Mouse (Mus musculus): Measurements from ENCODE around the gene Gm4353. TPM values are rescaled to one million over a fixed set of nuclear protein-coding genes. Genes with fewer than 3 reads are reported as not detected.

Gene Gm4353
- polyA plus RNA-seq, 1 experiment from 2014 or later: 0.27 TPM

DNA sequence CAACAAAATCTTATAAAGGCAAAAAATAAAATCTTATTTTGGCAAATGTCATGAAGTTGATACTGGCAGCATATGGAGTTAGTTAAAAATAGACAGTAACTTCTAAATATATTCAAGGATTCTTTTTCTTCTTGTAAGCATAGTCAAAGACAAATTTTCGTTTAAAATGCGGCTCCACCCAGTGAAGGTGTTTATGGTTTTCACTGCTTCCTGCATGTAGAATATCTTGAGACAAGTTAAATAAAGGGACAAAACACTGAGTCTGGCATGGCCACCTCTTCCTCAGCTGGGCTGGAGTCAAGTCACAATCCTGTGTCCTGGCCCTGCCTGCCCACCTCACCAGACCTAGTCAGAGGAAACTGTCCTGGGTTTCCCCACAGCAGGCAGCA is 39.2 kb upstream of the Gm4353 start:
- 86% methylated on average over 2 of the region's 2 CpGs for WGBS
- Histone ChIP-seq H3K4me1 (ENCODE audit: control insufficient read depth in 2 of 2, insufficient read depth in 2 of 2, low read length in 2 of 2) (no peaks in the 10 kb centered on the region), H3K27ac (replicated peaks in 1 of 2; ENCODE audit: control insufficient read depth in 1 of 2, insufficient read depth in 1 of 2, low read depth in 2 of 2, low read length in 2 of 2) (no peak overlapping the region), H3K9ac (ENCODE audit: low read length) (no peak overlapping the region), H3K4me2 (ENCODE audit: low read length) (no peak overlapping the region), H3K36me3 (ENCODE audit: control insufficient read depth, insufficient read depth, low read length) (peaks cover 57% of the 10 kb centered on the region), H3K27me3 (ENCODE audit: control insufficient read depth, insufficient read depth, low read length) (no peaks in the 10 kb centered on the region), H3K4me3 (ENCODE audit: control insufficient read depth in 1 of 2, insufficient read depth in 1 of 2, low read depth in 1 of 2, low read length in 2 of 2) (no peak overlapping the region), H3K9me3 (ENCODE audit: control insufficient read depth, low read length) (no peaks in the 10 kb centered on the region)
- ATAC-seq (ENCODE audit: insufficient number of reproducible peaks, insufficient read depth, low FRiP score, low read depth): no peak

DNA sequence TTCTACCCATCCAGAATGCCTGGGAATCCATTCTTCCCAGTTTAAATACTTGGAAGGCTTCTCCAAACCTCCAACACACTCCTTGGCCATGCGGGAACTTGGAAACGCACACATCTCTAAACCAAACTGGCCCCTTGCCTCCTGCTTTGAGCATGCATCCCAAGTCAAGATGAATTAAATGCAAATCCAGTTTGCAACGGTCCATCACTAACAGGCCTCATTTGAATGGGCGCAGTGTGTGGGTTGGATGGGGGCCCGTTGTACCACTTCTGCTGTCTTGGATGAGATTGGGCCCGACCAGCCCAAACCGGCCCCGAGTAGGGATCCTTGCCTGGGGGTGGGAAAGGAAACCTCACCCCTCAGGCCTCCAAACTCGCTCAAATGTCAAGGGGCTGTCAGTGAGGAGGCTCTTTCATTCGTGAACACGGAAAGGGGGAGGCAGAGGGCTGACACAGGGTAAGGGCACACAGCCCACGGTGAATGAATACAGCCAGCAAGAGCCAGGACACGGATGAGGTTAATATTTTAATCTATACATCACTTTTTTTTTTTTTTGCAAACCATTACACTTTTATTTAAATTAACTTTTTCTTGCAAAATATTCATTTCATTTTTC is 38.7 kb upstream of the Gm4353 start:
- H3K9me3 ChIP-seq (ENCODE audit: control insufficient read depth, low read length): no peaks in the 10 kb centered on the region
- H3K4me1 ChIP-seq (ENCODE audit: control insufficient read depth in 2 of 2, insufficient read depth in 2 of 2, low read length in 2 of 2): no peaks in the 10 kb centered on the region
- 77% methylated on average over 13 of the region's 13 CpGs for WGBS
- no peak overlapping the region for H3K4me2 ChIP-seq (ENCODE audit: low read length)
- H3K36me3 ChIP-seq (ENCODE audit: control insufficient read depth, insufficient read depth, low read length): peaks cover 52% of the 10 kb centered on the region
- no peak overlapping the region for H3K4me3 ChIP-seq (ENCODE audit: control insufficient read depth in 1 of 2, insufficient read depth in 1 of 2, low read depth in 1 of 2, low read length in 2 of 2)
- no peak overlapping the region for H3K9ac ChIP-seq (ENCODE audit: low read length)
- H3K27me3 ChIP-seq (ENCODE audit: control insufficient read depth, insufficient read depth, low read length): no peaks in the 10 kb centered on the region
- no peak for ATAC-seq (ENCODE audit: insufficient number of reproducible peaks, insufficient read depth, low FRiP score, low read depth)
- H3K27ac ChIP-seq (replicated peaks in 1 of 2; ENCODE audit: control insufficient read depth in 1 of 2, insufficient read depth in 1 of 2, low read depth in 2 of 2, low read length in 2 of 2): no peak overlapping the region

DNA sequence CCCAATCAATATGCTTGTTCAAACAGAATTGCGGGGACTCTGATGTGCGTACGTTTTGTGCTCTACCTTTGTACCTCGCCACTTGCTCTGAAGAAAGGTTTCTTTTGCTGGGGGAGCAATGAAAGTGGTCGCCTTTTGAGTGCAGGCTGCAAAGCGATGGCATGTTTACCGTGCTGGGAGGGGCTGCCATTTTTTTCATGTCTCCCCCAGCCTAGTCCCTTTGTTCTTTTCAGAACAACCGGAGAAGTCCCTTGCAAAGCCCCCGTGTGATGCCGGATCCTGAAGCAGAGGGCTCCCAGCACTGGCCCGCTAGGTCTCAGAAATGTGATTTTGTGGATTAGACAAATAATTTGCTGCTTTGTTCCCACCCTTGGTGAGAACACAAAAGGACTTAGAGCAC is 36.8 kb upstream of the Gm4353 start:
- H3K4me1 ChIP-seq (ENCODE audit: control insufficient read depth in 2 of 2, insufficient read depth in 2 of 2, low read length in 2 of 2): no peaks in the 10 kb centered on the region
- 0 out of 2 replicates have a peak, but pooled peaks cover 3% of the 10 kb centered on the region for H3K9me3 ChIP-seq (ENCODE audit: control insufficient read depth, low read length)
- H3K9ac ChIP-seq (ENCODE audit: low read length): no peak overlapping the region
- H3K27me3 ChIP-seq (ENCODE audit: control insufficient read depth, insufficient read depth, low read length): no peaks in the 10 kb centered on the region
- H3K4me2 ChIP-seq (ENCODE audit: low read length): no peak overlapping the region
- H3K4me3 ChIP-seq (ENCODE audit: control insufficient read depth in 1 of 2, insufficient read depth in 1 of 2, low read depth in 1 of 2, low read length in 2 of 2): no peak overlapping the region
- H3K36me3 ChIP-seq (ENCODE audit: control insufficient read depth, insufficient read depth, low read length): peaks cover 34% of the 10 kb centered on the region
- no peak for ATAC-seq (ENCODE audit: insufficient number of reproducible peaks, insufficient read depth, low FRiP score, low read depth)
- H3K27ac ChIP-seq (replicated peaks in 1 of 2; ENCODE audit: control insufficient read depth in 1 of 2, insufficient read depth in 1 of 2, low read depth in 2 of 2, low read length in 2 of 2): no peak overlapping the region
- 76% methylated on average over 11 of the region's 11 CpGs for whole genome bisulfite sequencing

DNA sequence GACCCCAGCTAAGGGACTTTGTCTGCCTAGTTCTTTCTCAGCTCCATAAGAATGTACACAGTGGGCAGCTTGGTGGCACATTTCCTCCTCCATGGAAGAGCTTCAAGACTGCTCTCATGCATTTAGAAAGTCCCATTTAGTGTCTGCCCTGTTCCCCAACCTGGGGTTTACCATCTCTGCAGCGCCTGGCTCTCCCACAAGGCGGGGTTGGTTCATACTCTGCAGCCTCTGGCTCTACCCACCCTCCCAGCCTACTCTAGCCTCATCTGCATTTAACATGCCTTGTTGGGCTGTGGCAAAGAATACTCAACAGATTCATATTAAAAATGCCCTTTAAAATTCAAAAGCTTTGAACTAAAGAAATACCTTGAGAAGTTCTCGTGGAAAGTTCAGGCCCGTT is 36.3 kb upstream of the Gm4353 start:
- no peaks in the 10 kb centered on the region for H3K4me1 ChIP-seq (ENCODE audit: control insufficient read depth in 2 of 2, insufficient read depth in 2 of 2, low read length in 2 of 2)
- 89% methylated on average over 4 of the region's 4 CpGs for WGBS

DNA sequence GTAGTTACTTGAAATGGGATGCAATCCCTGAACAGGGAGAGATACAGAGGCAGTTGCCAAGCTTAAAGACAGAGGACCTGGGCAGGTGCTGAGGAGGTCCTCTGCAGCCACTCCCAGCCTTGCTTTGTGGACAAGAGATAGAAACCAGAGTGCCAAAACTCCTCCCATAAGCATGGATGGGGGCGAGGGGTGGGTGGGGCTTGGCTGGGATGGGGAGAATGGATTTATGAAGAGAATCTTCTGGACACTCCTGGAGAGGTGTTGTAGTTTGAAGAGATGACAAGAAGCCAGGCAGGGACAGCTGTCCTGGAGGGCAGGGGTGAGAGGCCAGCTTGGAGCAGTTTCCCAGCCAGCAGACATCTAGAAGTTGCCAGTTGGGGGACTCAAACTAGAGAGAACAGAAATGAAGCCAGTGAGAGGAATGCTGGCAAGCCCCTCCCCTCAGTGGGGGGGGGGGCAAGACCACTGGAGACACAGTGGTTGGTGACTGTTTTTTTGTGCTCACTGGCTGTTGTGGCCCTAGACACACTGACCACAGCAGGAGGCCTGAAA is 34.9 kb upstream of the Gm4353 start:
- ATAC-seq (ENCODE audit: insufficient number of reproducible peaks, insufficient read depth, low FRiP score, low read depth): no peak
- 0 out of 2 replicates have a peak, but pooled peaks cover 3% of the 10 kb centered on the region for H3K9me3 ChIP-seq (ENCODE audit: control insufficient read depth, low read length)
- no peaks in the 10 kb centered on the region for H3K4me1 ChIP-seq (ENCODE audit: control insufficient read depth in 2 of 2, insufficient read depth in 2 of 2, low read length in 2 of 2)
- no peak overlapping the region for H3K9ac ChIP-seq (ENCODE audit: low read length)
- H3K36me3 ChIP-seq (ENCODE audit: control insufficient read depth, insufficient read depth, low read length): peaks cover 18% of the 10 kb centered on the region
- WGBS: 50% methylated on average over 1 of the region's 1 CpGs
- no peak overlapping the region for H3K27ac ChIP-seq (replicated peaks in 1 of 2; ENCODE audit: control insufficient read depth in 1 of 2, insufficient read depth in 1 of 2, low read depth in 2 of 2, low read length in 2 of 2)
- H3K27me3 ChIP-seq (ENCODE audit: control insufficient read depth, insufficient read depth, low read length): no peaks in the 10 kb centered on the region
- no peak overlapping the region for H3K4me3 ChIP-seq (ENCODE audit: control insufficient read depth in 1 of 2, insufficient read depth in 1 of 2, low read depth in 1 of 2, low read length in 2 of 2)
- H3K4me2 ChIP-seq (ENCODE audit: low read length): no peak overlapping the region

More for the DNA sequence above, 36.3 kb upstream of the Gm4353 start:
- no peak overlapping the region for H3K4me2 ChIP-seq (ENCODE audit: low read length)
- H3K27me3 ChIP-seq (ENCODE audit: control insufficient read depth, insufficient read depth, low read length): no peaks in the 10 kb centered on the region
- no peak overlapping the region for H3K27ac ChIP-seq (replicated peaks in 1 of 2; ENCODE audit: control insufficient read depth in 1 of 2, insufficient read depth in 1 of 2, low read depth in 2 of 2, low read length in 2 of 2)
- H3K9ac ChIP-seq (ENCODE audit: low read length): no peak overlapping the region
- 0 out of 2 replicates have a peak, but pooled peaks cover 3% of the 10 kb centered on the region for H3K9me3 ChIP-seq (ENCODE audit: control insufficient read depth, low read length)
- no peak overlapping the region for H3K4me3 ChIP-seq (ENCODE audit: control insufficient read depth in 1 of 2, insufficient read depth in 1 of 2, low read depth in 1 of 2, low read length in 2 of 2)
- H3K36me3 ChIP-seq (ENCODE audit: control insufficient read depth, insufficient read depth, low read length): peaks cover 29% of the 10 kb centered on the region
- no peak for ATAC-seq (ENCODE audit: insufficient number of reproducible peaks, insufficient read depth, low FRiP score, low read depth)

DNA sequence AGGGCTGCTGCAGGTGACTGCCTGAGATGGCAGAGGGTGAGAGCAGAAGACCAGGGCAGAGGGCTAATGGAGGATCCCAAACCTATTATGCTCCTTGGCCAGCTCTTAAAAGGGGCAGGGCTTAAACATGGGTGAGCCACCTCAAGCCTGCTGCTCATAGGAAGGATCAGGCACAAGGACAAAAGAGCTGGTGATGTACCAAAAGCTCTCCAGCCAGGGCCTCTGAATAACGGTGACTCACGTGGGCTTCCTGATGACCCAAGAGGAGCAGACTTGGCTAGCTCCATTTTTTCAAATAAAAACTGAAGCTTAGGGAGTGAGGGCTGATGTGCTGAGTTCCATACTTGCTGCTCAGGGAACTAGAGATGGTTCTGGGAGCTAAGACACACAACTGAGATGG is 31.6 kb upstream of the Gm4353 start:
- 66% methylated on average over 2 of the region's 2 CpGs for WGBS

DNA sequence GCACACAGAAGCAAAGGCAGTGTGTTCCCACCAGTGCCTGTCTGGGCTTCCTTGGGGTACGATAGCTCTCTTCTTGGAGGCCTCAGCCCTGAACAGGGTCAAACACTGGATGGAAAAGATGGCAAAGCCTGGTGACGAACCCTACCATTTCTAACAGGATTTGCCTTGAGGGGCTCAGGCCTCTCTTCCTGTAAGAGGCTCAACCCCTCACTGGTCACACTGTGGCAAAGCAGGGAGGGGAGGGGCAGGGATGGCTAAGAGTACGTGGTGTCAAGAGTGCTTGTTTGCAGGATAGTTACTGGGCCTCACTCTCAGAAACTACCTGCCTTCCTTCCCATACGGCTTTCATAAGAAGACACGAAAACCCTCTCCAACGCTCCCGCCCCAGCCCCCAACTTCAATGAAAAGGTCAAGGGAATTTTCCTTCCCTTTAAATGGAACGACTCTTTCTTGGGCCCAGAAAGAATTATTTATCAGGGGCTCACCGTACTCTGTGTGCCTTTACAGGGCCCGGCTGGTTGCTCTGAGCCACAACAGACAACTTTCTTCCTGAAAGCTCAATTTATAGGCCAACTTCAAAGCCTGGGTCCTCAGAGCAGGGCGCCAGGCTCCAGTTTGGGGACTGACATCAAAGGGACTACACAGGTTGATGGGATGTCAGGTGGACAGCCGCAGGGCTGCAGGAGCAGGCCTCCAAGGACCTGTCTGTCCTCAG is 30.9 kb upstream of the Gm4353 start:
- H3K4me3 ChIP-seq (ENCODE audit: control insufficient read depth in 1 of 2, insufficient read depth in 1 of 2, low read depth in 1 of 2, low read length in 2 of 2): no peak overlapping the region
- H3K9ac ChIP-seq (ENCODE audit: low read length): no peak overlapping the region
- no peak overlapping the region for H3K4me2 ChIP-seq (ENCODE audit: low read length)
- no peaks in the 10 kb centered on the region for H3K4me1 ChIP-seq (ENCODE audit: control insufficient read depth in 2 of 2, insufficient read depth in 2 of 2, low read length in 2 of 2)
- no peaks in the 10 kb centered on the region for H3K27me3 ChIP-seq (ENCODE audit: control insufficient read depth, insufficient read depth, low read length)
- H3K36me3 ChIP-seq (ENCODE audit: control insufficient read depth, insufficient read depth, low read length): no peaks in the 10 kb centered on the region
- 80% methylated on average over 12 of the region's 12 CpGs for WGBS
- H3K27ac ChIP-seq (replicated peaks in 1 of 2; ENCODE audit: control insufficient read depth in 1 of 2, insufficient read depth in 1 of 2, low read depth in 2 of 2, low read length in 2 of 2): no peak overlapping the region
- 0 out of 2 replicates have a peak, but pooled peaks cover 3% of the 10 kb centered on the region for H3K9me3 ChIP-seq (ENCODE audit: control insufficient read depth, low read length)
- no peak for ATAC-seq (ENCODE audit: insufficient number of reproducible peaks, insufficient read depth, low FRiP score, low read depth)

More for the DNA sequence above, 31.6 kb upstream of the Gm4353 start:
- no peaks in the 10 kb centered on the region for H3K4me1 ChIP-seq (ENCODE audit: control insufficient read depth in 2 of 2, insufficient read depth in 2 of 2, low read length in 2 of 2)
- no peak for ATAC-seq (ENCODE audit: insufficient number of reproducible peaks, insufficient read depth, low FRiP score, low read depth)
- H3K9ac ChIP-seq (ENCODE audit: low read length): no peak overlapping the region
- no peak overlapping the region for H3K27ac ChIP-seq (replicated peaks in 1 of 2; ENCODE audit: control insufficient read depth in 1 of 2, insufficient read depth in 1 of 2, low read depth in 2 of 2, low read length in 2 of 2)
- H3K4me2 ChIP-seq (ENCODE audit: low read length): no peak overlapping the region
- no peak overlapping the region for H3K4me3 ChIP-seq (ENCODE audit: control insufficient read depth in 1 of 2, insufficient read depth in 1 of 2, low read depth in 1 of 2, low read length in 2 of 2)
- H3K27me3 ChIP-seq (ENCODE audit: control insufficient read depth, insufficient read depth, low read length): no peaks in the 10 kb centered on the region
- 0 out of 2 replicates have a peak, but pooled peaks cover 3% of the 10 kb centered on the region for H3K9me3 ChIP-seq (ENCODE audit: control insufficient read depth, low read length)
- no peaks in the 10 kb centered on the region for H3K36me3 ChIP-seq (ENCODE audit: control insufficient read depth, insufficient read depth, low read length)
